Mouse (Mus musculus) activated CD4-positive, CD25-positive, alpha-beta regulatory T cell, adult 4 months (primary cell): ENCODE data around the gene Clcn2. TPM values are rescaled to one million over a fixed set of nuclear protein-coding genes. Genes with fewer than 3 reads are reported as not detected.

ENCODE experiments used
- ATAC-seq: one replicate; pipeline ENCODE4 v1.8.0; 2017
- polyA plus RNA-seq, 2 experiments: library from polyadenylated mRNA; unstranded; fragments of 100-300 nt; shearing (Covaris generic); gene quantifications; one replicate each; pipeline ENCODE4 v1.2.1; 2017

Gene Clcn2
- polyA plus RNA-seq, 2 experiments from 2014 or later: 1.3 to 2.0 TPM

DNA sequence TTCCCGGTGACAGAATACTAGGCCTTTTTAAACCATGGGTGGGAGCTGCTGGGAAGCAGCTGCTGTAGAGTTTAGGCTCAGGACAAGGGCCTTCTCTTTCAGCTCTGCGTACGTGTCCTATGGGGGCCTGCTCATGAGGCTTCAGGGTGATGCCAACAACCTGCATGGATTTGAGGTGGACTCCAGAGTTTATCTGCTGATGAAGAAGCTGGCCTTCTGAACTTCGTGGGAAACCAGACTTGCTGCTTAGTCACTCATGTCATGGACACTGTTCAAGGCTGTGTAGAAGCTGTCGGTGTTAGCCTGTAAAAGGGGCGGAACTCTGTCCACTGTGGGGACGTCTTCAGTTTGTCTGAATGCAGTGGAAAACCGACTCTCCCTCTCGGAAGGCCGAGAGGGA lies 4.3 kb upstream of the Clcn2 start:
- ATAC-seq: no peak

DNA sequence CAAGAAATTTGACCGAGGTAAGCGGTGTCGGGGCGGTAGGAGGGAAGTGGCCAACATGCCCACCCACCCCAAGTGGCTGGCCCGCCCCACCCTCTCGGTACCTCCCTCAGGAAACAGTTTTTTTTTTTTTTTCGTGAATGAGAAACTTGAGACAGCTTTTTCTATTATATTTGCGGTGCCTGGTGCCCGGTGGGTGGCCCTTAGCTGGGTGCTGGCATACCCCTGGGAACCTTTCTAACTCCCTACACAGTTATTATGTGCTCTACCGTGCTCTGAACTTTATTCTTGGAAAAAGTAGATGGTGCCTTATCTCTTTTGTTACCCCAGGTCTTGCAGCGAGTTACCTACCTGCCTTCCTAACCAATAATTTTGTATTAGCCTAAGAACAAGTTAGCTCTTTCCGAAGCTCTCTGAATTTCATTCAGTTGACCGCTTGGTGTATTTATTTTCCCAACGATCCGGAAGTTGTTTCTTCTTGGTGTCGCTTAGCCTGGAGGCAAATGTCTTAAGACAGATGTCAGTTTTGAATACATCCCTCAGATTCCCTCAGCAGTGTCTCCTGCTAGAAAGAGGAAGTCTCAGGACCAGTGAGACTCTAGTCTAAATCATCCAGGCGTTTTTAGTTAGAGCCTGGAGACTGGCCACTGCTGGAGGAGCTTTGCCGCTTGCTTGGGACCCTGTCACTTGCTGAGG lies 578 bp upstream of the Clcn2 start:
- ATAC-seq: no peak

DNA sequence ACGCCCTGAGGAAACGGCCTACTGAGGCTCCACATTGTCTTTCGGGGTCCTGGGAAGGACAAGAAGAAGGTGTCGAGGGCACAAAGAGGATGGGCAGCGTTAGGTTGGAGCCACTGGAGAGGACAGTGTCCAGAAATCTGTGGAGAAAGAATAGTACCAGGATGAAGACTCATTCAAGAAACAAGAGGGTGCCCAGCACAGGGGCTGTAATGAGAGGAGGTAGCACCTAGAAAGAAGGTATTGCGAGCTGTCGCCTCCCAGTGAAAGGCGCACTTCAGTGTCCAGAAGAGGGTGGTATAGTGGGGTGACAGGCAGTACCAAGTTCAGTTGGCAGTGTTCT lies 735 bp downstream of the Clcn2 start:
- ATAC-seq: no peak

DNA sequence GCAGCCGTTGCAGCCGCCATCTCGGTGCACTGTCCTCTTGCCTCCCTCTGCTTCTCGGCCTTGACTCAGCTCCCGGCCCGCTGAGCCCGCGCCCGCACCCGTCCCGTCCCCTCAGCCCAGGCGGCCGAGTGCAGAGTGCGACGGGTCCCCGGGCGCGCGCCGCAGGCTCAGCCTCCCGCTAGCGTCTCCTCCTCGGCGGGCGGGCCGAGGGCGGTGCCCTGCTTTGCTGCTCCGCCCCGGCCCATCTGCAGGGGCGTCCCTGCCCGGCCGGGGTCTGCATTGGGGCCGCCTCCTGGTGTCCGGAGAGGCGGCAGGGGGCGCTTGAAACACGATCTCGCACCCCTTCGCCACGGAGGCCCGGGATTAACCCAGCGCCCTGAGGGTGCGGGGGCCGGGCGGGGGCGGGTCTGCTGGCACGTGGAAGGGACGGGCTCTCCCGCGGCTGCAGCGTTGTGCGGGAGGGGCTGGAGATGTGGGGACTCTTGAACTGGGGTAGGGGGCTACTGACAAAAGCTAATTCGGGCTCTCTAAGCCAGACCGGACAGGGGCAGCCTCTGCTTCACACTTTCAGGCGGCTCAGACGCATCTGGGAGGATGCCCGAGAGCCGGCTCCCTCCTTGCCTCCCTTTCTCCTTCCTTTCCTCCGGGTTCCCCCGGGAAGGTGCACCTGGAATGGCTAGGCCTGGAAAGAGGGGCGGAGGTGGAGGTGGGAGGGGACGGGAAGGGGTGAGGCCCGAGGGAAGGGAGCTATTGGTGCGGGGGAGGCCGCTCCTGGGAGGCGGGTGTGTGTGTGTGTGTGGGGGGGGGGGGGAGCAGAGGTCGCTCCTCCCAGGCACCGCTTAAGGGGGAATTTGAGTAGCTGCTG lies 1.3 kb downstream of the Clcn2 start:
- ATAC-seq: peak; percentile 21

- ATAC-seq: no peak
These were observed 2.0 kb downstream of the Clcn2 start for GRCm38 (mm10) chr16:20715566-20715965.

DNA sequence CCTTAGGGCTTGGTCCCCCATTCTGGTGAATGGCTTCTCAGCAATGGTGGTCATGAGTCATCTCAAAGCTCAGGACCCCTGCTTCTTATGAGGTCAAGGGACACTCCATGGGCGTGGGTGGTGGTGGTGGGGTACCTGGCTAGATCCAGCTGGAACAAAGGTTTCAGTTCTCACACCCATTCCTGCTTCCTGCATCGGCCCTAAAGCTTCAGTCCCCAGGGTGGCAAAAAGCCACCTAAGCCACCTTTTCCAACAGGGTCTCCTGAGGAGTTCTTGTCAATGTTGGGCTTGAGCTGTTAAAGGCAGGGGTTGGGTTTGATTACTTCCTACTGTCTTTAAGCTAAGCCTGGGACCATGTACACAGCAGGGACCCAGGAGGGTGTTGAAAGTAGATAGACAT lies 2.4 kb downstream of the Clcn2 start:
- ATAC-seq: no peak

- ATAC-seq: no peak
These were observed 3.1 kb downstream of the Clcn2 start for GRCm38 (mm10) chr16:20714307-20715080.

DNA sequence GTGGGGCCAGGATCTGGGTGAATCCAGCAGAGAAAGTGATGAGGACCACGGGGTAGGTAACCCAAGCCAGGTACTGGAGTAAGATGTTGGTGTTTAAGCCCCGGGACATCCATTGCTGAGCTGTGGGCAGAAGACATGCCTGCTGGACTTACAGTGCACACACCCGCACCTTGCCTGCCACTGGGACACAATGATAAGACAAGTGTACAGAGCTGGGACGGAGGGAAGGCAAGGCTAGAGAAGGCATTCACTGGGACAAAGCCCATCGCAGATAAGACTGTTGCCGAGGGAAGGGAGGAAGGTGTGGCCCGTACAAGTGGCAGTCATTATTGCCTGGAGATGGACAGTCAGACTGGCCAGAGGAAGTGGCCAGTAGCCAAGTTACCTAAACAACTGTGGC lies 4.7 kb downstream of the Clcn2 start:
- ATAC-seq: no peak

DNA sequence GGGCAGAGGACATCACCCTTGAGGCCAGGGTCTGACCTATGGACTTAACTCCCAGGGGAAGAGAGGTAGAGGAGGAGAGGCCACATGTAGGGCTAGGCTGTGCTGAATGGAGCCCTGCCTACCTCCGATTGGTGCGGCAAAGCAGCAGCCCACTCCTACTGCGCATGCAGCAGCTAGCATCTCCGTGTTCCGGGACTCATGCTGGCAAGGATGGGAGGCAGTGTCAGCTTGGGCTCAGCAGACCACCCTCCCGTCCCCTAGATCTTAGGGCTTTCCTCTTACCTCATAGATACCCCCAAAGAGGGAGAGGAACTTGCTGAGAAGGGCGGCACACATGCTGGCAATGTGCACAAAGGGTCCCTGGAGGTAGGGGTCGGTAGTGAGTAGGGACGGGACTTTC lies 5.4 kb downstream of the Clcn2 start:
- no peak for ATAC-seq

- no peak for ATAC-seq
These were observed 6.7 kb downstream of the Clcn2 start for GRCm38 (mm10) chr16:20710810-20711209.

DNA sequence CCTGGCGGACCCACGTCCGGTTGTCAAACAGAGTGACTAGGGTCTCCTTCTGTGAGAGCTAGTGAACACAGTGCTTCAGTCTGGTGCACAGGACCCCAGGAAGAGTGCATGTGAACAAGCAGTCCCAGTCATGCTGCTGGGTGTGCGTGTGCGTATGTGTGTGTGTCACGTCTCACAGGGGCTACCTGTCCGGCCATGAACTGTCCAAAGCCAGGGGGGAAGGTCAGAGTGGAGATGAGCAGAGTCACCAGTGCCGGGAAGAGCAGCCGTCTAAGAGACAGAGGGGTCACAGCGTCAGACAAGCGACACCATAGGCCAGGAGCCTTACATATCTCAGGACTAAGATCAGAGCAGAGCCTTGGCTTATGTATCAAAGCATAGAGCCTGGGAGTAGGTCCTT lies 7.2 kb downstream of the Clcn2 start:
- no peak for ATAC-seq

GRCm38 (mm10) chr16:20708939-20709734 lies 8.4 kb downstream of the Clcn2 start:
- ATAC-seq: no peak

- no peak for ATAC-seq
These were observed 9.2 kb downstream of the Clcn2 start for GRCm38 (mm10) chr16:20708220-20708938.

DNA sequence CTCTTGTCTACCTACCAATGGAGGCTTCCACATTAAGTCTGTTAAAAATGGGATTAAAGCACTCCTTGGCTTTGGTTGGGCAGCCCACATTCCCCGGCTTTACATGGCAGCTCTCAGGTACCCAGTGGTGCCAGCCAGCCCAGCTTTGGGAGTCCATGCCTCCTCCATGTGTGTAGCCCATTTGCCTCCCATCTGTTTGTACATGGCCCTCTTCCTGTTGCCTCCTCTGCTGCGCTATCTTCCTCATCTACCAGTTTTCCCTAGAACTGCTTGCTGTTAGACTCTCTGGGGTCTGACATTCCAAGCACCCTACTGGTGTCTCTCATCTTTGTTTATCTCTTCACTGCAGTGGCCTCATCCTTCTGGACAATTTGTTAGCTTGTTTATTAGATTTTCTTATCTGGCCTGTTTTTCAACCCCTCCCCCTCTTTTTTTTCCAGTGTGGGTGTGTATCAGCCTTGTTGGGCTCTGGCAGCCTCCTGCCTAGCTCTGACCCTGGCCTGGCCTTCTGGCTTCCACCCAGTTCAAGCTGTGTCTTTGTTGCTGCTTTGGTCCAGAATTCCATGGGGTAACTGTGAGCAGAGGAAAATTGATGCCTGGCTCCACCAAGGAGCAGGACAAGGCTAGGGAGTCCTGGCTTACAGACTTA lies 11.0 kb downstream of the Clcn2 start:
- ATAC-seq: no peak

- ATAC-seq: no peak
These were observed 11.8 kb downstream of the Clcn2 start for GRCm38 (mm10) chr16:20705786-20706185.

- no peak for ATAC-seq
These were observed 13.7 kb downstream of the Clcn2 start for GRCm38 (mm10) chr16:20703699-20704400.

- ATAC-seq: no peak
These were observed 14.5 kb downstream of the Clcn2 start for GRCm38 (mm10) chr16:20703071-20703470.

GRCm38 (mm10) chr16:20702522-20702893 lies 15.0 kb downstream of the Clcn2 start:
- no peak for ATAC-seq

DNA sequence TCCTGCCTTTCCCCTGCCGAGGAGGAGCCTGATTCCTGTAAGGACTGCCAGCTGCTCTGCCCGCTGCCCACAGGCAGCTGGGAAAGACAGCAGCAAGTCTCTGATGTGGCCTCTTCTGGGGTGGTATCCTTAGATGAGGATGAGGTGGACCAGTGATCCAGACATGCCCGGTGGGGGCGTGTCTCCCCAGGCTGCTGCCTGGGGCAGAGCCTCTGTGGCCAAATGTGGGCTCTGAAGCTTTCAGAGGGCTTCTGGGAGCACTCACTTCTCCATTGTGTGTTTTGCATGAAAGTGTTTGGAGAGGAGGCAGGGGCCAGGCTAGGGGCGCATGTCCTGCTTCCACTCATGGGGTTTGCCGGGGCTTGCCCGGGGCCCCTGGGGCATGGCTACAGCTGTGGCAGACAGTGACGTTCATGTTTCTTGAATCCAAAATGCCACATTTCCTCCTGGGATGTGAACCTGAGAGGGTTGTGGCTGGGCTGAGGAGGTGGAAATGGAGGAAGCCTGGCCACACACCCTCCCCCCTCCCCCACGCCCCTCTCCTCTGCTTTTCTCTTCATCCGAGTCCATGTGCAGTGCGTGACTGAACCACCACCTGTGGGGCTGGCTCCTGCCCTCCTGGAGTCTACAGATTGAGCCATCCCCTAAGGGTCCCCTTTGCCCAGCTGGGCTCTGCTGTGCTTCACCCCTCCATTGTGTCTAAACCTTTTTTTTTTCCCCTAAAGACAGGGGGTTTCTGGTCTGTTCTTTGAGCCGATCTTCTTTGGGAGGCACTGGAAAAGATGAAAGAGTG lies 15.6 kb downstream of the Clcn2 start:
- ATAC-seq: no peak

DNA sequence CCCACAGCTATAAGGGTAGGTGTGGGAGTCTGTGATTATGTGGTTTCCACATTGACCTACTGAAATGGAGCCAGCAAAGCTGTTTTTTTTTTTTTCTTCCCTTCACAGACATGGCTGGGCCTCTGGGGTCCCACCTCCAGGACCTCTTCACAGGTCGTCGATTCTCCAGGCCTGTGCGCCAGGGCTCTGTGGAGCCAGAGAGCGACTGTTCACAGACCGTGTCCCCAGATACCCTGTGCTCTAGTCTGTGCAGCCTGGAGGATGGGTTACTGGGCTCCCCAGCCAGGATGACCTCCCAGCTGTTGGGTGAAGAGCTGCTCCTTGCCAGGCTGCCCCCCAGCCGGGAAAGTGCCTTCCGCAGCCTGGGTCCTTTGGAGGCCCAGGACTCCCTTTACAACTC lies 16.2 kb downstream of the Clcn2 start:
- no peak for ATAC-seq
